Mouse (Mus musculus): Measurements from ENCODE around the gene Ctse.
A peak's percentile ranks its signal among the peaks of the same experiment; 100 is the strongest.

Ctse gene

GRCm38 (mm10) chr1:131652670-131653443 is 14.8 kb downstream of the Ctse start:
- DNase-seq (ENCODE audit: low spot score) = no peak

- DNase-seq (ENCODE audit: low spot score) = no peak
These were observed 17.5 kb downstream of the Ctse start for GRCm38 (mm10) chr1:131655601-131656000.

- DNase-seq (ENCODE audit: low spot score) = peak; percentile 88
These were observed 19.8 kb downstream of the Ctse start for GRCm38 (mm10) chr1:131657945-131658354.

GRCm38 (mm10) chr1:131659512-131660085 is 21.5 kb downstream of the Ctse start:
- no peak for DNase-seq (ENCODE audit: low spot score)

- no peak for DNase-seq (ENCODE audit: low spot score)
These were observed 22.2 kb downstream of the Ctse start for GRCm38 (mm10) chr1:131660266-131660665.

GRCm38 (mm10) chr1:131660716-131661472 is 22.8 kb downstream of the Ctse start:
- no peak for DNase-seq (ENCODE audit: low spot score)

GRCm38 (mm10) chr1:131661749-131662148 is 23.6 kb downstream of the Ctse start:
- no peak for DNase-seq (ENCODE audit: low spot score)

- no peak for DNase-seq (ENCODE audit: low spot score)
These were observed 25.3 kb downstream of the Ctse start for GRCm38 (mm10) chr1:131663286-131663995.

GRCm38 (mm10) chr1:131664136-131664535 is 26.0 kb downstream of the Ctse start:
- no peak for DNase-seq (ENCODE audit: low spot score)

GRCm38 (mm10) chr1:131665886-131666285 is 27.8 kb downstream of the Ctse start:
- no peak for DNase-seq (ENCODE audit: low spot score)

GRCm38 (mm10) chr1:131671113-131671512 is 33.0 kb downstream of the Ctse start:
- no peak for DNase-seq (ENCODE audit: low spot score)

- no peak for DNase-seq (ENCODE audit: low spot score)
These were observed 34.3 kb downstream of the Ctse start for GRCm38 (mm10) chr1:131672361-131672760.

- DNase-seq (ENCODE audit: low spot score) = no peak
These were observed 41.5 kb downstream of the Ctse start for GRCm38 (mm10) chr1:131679644-131680043.

- DNase-seq (ENCODE audit: low spot score) = no peak
These were observed 49.6 kb downstream of the Ctse start for GRCm38 (mm10) chr1:131687739-131688138.

GRCm38 (mm10) chr1:131688475-131688874 is 50.4 kb downstream of the Ctse start, which contains the start of gene Rab7b:
Rab7b (plus strand) TSS chr1:131688695.
- DNase-seq (ENCODE audit: low spot score) = peak; percentile 64

GRCm38 (mm10) chr1:131689016-131689415 is 50.9 kb downstream of the Ctse start:
- no peak for DNase-seq (ENCODE audit: low spot score)

- DNase-seq (ENCODE audit: low spot score) = no peak
These were observed 51.8 kb downstream of the Ctse start for GRCm38 (mm10) chr1:131689899-131690298.

GRCm38 (mm10) chr1:131690435-131690834 is 52.3 kb downstream of the Ctse start:
- peak; percentile 76 for DNase-seq (ENCODE audit: low spot score)

- DNase-seq (ENCODE audit: low spot score) = no peak
These were observed 53.2 kb downstream of the Ctse start for GRCm38 (mm10) chr1:131691356-131691755.

- no peak for DNase-seq (ENCODE audit: low spot score)
These were observed 57.2 kb downstream of the Ctse start for GRCm38 (mm10) chr1:131695308-131695707.

- DNase-seq (ENCODE audit: low spot score) = no peak
These were observed 58.2 kb downstream of the Ctse start for GRCm38 (mm10) chr1:131696325-131696724.

- DNase-seq (ENCODE audit: low spot score) = no peak
These were observed 60.7 kb downstream of the Ctse start for GRCm38 (mm10) chr1:131698770-131699169.
